Comparison of ENCODE assay signal across 15 mouse cellular contexts in genomic region chr15:36346126-36346525, GRCm38 (mm10).
DNase-seq lines count a peak whose midpoint lies in the region; ATAC-seq and TF ChIP-seq lines count a peak whose summit lies in the region.
"Had no signal": no experiment of that assay in that cellular context is flagged by ENCODE, and none has a peak within 500 bp of the region (broad histone marks: within the 10 kb centered on the region; RNA-seq: fewer than 3 reads in every experiment).

No protein-coding gene starts in this region.

- peak; percentile 24 to 54; a peak in 3 of 4 replicates for TF ChIP-seq EP300 in MEL (IDR thresholded peaks at IDR 0.05; ENCODE audit: low read depth in 1 of 2, low read length in 2 of 2)

- no peaks in the 10 kb centered on the region for H3K9me3 ChIP-seq in lung, embryonic 14.5 days (ENCODE audit: low read depth, low read length)
- no peaks in the 10 kb centered on the region for H3K9me3 ChIP-seq in MEL (replicated peaks; ENCODE audit: insufficient read depth, low read length)
- no peaks in the 10 kb centered on the region for H3K9me3 ChIP-seq in hindbrain, embryonic 14.5 days (ENCODE audit: control insufficient read depth, low read length)
- H3K9me3 ChIP-seq: midbrain, embryonic 13.5 days; neural tube, embryonic 13.5 days had no signal

- DNase-seq in lung, embryonic 14.5 days = no peak
- DNase-seq in lung, adult 2 months = no peak
- peak; percentile 64 for DNase-seq in MEL (ENCODE audit: low read depth, low spot score)
- DNase-seq in adrenal gland, postnatal 10 days = no peak
- no peak for DNase-seq in hindbrain, embryonic 14.5 days (ENCODE audit: low spot score)
- DNase-seq: adrenal gland, postnatal 36 days; kidney, postnatal 10 days; layer of hippocampus, postnatal 36 days; liver, postnatal 0 days had no signal

- H3K4me3 ChIP-seq in lung, embryonic 14.5 days (ENCODE audit: low read depth, low read length) = no peak overlapping the region
- H3K4me3 ChIP-seq in lung, adult 2 months (replicated peaks; ENCODE audit: extremely low read depth, low read depth, low read length) = no peak overlapping the region
- no peak overlapping the region for H3K4me3 ChIP-seq in MEL (ENCODE audit: control insufficient read depth in 1 of 2, insufficient read depth in 1 of 2, low read depth in 2 of 2, low read length in 2 of 2)
- H3K4me3 ChIP-seq in hindbrain, embryonic 14.5 days (replicated peaks; ENCODE audit: low read length) = no peak overlapping the region
- H3K4me3 ChIP-seq: midbrain, embryonic 13.5 days; neural tube, embryonic 13.5 days had no signal

- WGBS in lung, embryonic 14.5 days = 49% methylated on average over 5 of the region's 5 CpGs
- WGBS in lung, adult 2 months = 14% methylated on average over 5 of the region's 5 CpGs
- 88% methylated on average over 5 of the region's 5 CpGs for WGBS in hindbrain, embryonic 14.5 days

- H3K9ac ChIP-seq in lung, embryonic 14.5 days = no peak overlapping the region
- no peak overlapping the region for H3K9ac ChIP-seq in MEL (ENCODE audit: control insufficient read depth, low read depth, low read length, poor library complexity, severe bottlenecking)
- H3K9ac ChIP-seq in hindbrain, embryonic 14.5 days = no peak overlapping the region
- H3K9ac ChIP-seq: liver, postnatal 0 days; midbrain, embryonic 13.5 days; neural tube, embryonic 13.5 days had no signal

- no peak overlapping the region for H3K27ac ChIP-seq in lung, embryonic 14.5 days (ENCODE audit: low read depth)
- H3K27ac ChIP-seq in MEL (ENCODE audit: control insufficient read depth, low read depth, low read length) = no peak overlapping the region
- no peak overlapping the region for H3K27ac ChIP-seq in hindbrain, embryonic 14.5 days
- H3K27ac ChIP-seq: midbrain, embryonic 13.5 days; neural tube, embryonic 13.5 days had no signal

- ATAC-seq in lung, embryonic 14.5 days (ENCODE audit: insufficient read depth) = 0 out of 2 replicates have a peak, but pooled peaks have one; percentile 11
- ATAC-seq in hematopoietic stem cell, adult 5-6 weeks (replicated peaks in 1 of 2; ENCODE audit: insufficient read depth in 1 of 2, low FRiP score in 2 of 2, low TSS enrichment in 1 of 2, low read depth in 1 of 2, poor library complexity in 2 of 2, severe bottlenecking in 2 of 2) = peak; percentile 42 to 45; a peak in 2 of 4 replicates
- ATAC-seq in megakaryocyte, adult 5-6 weeks (ENCODE audit: poor library complexity, severe bottlenecking) = peak; percentile 73
- ATAC-seq in hindbrain, embryonic 14.5 days (ENCODE audit: low FRiP score) = no peak
- ATAC-seq: hindbrain, embryonic 16.5 days; liver, postnatal 0 days; midbrain, embryonic 13.5 days had no signal

- TF ChIP-seq RAD21 in MEL (IDR thresholded peaks at IDR 0.05; ENCODE audit: low read depth, low read length) = no peak

- TF ChIP-seq POLR2A in lung, adult 2 months (IDR thresholded peaks at IDR 0.05; ENCODE audit: borderline replicate concordance, extremely low read depth, low read depth, low read length) = no peak
- no peak for TF ChIP-seq POLR2A in MEL (IDR thresholded peaks at IDR 0.05; ENCODE audit: control insufficient read depth in 1 of 2, insufficient read depth in 1 of 2, low read depth in 1 of 2, low read length in 2 of 2, poor library complexity in 1 of 2)

- peaks cover 8% of the 10 kb centered on the region; the same call in 1 of the 2 replicates for H3K4me1 ChIP-seq in lung, embryonic 14.5 days (ENCODE audit: insufficient read depth)
- peaks cover 9% of the 10 kb centered on the region for H3K4me1 ChIP-seq in lung, adult 2 months (ENCODE audit: control insufficient read depth, insufficient read depth, low read length)
- H3K4me1 ChIP-seq in MEL (ENCODE audit: control insufficient read depth in 1 of 2, insufficient read depth in 2 of 2, low read length in 2 of 2) = peaks cover 3 to 12% of the 10 kb centered on the region in 2 experiments
- H3K4me1 ChIP-seq in hindbrain, embryonic 14.5 days (replicated peaks; ENCODE audit: control insufficient read depth, insufficient read depth, low read length) = no peaks in the 10 kb centered on the region
- H3K4me1 ChIP-seq: midbrain, embryonic 13.5 days; neural tube, embryonic 13.5 days had no signal

- TF ChIP-seq CTCF in lung, embryonic 14.5 days (IDR thresholded peaks at IDR 0.05; ENCODE audit: low read depth) = no peak
- no peak for TF ChIP-seq CTCF in lung, adult 2 months (IDR thresholded peaks at IDR 0.05; ENCODE audit: insufficient read depth, low read length)
- no peak for TF ChIP-seq CTCF in MEL (IDR thresholded peaks at IDR 0.05 in 2 of 3, conservative IDR thresholded peaks at IDR 0.05 in 1 of 3; ENCODE audit: control insufficient read depth in 1 of 3, insufficient read depth in 1 of 3, low read depth in 2 of 3, low read length in 3 of 3, poor library complexity in 1 of 3, severe bottlenecking in 1 of 3)

- no peaks in the 10 kb centered on the region for H3K36me3 ChIP-seq in lung, embryonic 14.5 days (ENCODE audit: insufficient read depth)
- no peaks in the 10 kb centered on the region; a peak in 1 of 4 replicates for H3K36me3 ChIP-seq in MEL (ENCODE audit: control insufficient read depth in 1 of 2, insufficient read depth in 2 of 2, low read length in 2 of 2)
- H3K36me3 ChIP-seq in hindbrain, embryonic 14.5 days (replicated peaks; ENCODE audit: control insufficient read depth, insufficient read depth) = no peaks in the 10 kb centered on the region
- H3K36me3 ChIP-seq: midbrain, embryonic 13.5 days; neural tube, embryonic 13.5 days had no signal

- H3K79me2 ChIP-seq in MEL (ENCODE audit: control insufficient read depth, insufficient read depth, low read length, poor library complexity) = no peaks in the 10 kb centered on the region

- no peak overlapping the region for H3K4me2 ChIP-seq in lung, embryonic 14.5 days
- no peak overlapping the region for H3K4me2 ChIP-seq in hindbrain, embryonic 14.5 days (replicated peaks)
- H3K4me2 ChIP-seq: heart, embryonic 11.5 days; midbrain, embryonic 13.5 days; neural tube, embryonic 13.5 days had no signal

- H3K27me3 ChIP-seq in lung, embryonic 14.5 days (ENCODE audit: insufficient read depth, low read length) = no peaks in the 10 kb centered on the region
- H3K27me3 ChIP-seq in MEL (ENCODE audit: control insufficient read depth in 1 of 2, insufficient read depth in 2 of 2, low read length in 2 of 2) = peaks cover 3 to 6% of the 10 kb centered on the region in 2 experiments
- H3K27me3 ChIP-seq in hindbrain, embryonic 14.5 days (ENCODE audit: control insufficient read depth, insufficient read depth, low read length) = no peaks in the 10 kb centered on the region
- H3K27me3 ChIP-seq: midbrain, embryonic 13.5 days; neural tube, embryonic 13.5 days had no signal

TF ChIP-seq in MEL, 35 proteins besides CTCF, POLR2A, EP300 and RAD21:
- TF ChIP-seq ETS1 (IDR thresholded peaks at IDR 0.05; ENCODE audit: low read depth, low read length) (0 out of 2 replicates have a peak, but pooled peaks have one; percentile 12), GATA1 (IDR thresholded peaks at IDR 0.05; ENCODE audit: low read depth, low read length) (peak; percentile 42), MAZ (IDR thresholded peaks at IDR 0.05; ENCODE audit: low read depth, low read length) (no peak), CHD2 (IDR thresholded peaks at IDR 0.05; ENCODE audit: low read length) (no peak)
TF ChIP-seq in MEL: peak in this region for 2.
